8 mouse cellular contexts compared by ENCODE assay signal in the genomic region with DNA sequence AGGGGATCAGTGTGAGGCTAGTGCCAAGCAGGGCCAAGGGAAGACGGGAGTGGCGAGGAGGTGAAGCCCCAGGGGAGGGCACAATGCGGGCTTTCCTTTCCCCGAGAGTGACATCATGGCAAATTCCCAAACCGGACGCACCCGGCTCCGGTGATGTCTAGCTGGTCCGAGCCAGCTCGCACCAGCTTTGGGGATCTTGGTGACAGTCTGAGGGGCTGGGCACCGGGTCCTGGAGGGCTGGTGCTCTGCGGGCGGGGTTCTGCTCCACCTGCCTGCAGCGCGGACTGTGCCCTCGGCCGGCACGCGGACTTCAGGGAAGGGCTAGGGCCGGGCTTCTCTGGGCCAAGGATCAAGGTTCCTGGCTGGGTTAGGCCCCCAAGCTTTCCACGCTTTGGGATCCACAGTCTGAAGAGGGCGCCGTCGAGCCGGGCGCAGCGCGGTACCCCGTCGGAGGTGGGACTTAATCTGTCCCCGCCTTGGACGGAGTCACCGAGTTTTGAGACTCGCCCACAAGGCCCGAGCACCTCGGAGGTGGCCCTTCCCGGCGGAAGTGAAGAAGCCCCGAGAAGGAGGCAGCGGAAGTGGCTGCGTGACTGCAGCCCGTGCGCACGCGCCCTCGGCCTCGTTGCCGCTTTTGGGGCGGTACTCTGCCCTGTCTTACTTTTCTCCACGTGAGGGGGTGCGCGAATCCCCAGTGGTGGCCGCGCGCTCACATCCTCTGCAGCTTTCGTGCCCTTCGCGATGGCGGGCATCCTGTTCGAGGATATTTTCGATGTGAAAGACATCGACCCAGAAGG. TPM values are rescaled to one million over a fixed set of nuclear protein-coding genes. Genes with fewer than 3 reads are reported as not detected.
DNase-seq lines count a peak whose midpoint lies in the region; ATAC-seq and TF ChIP-seq lines count a peak whose summit lies in the region.

Gene Polr2h (plus strand): TSS at position 485 of the 797 bp plus-strand sequence.
Gene Clcn2 (minus strand): TSS at position 566 of the 797 bp plus-strand sequence.

- H3K27me3 ChIP-seq in E14TG2a.4 (ENCODE audit: insufficient read depth, low read length), result no peaks in the 10 kb centered on the region
- no peaks in the 10 kb centered on the region for H3K27me3 ChIP-seq in forebrain, embryonic 12.5 days
- H3K27me3 ChIP-seq in heart, postnatal 0 days (ENCODE audit: control insufficient read depth, insufficient read depth, low read length), result no peaks in the 10 kb centered on the region
- H3K27me3 ChIP-seq in liver, embryonic 16.5 days (ENCODE audit: control insufficient read depth, insufficient read depth, low read depth, low read length), result no peaks in the 10 kb centered on the region
- H3K27me3 ChIP-seq in neural tube, embryonic 13.5 days, result no peaks in the 10 kb centered on the region
- H3K27me3 ChIP-seq in testis, adult 2 months (ENCODE audit: control insufficient read depth, insufficient read depth, low read length), result no peaks in the 10 kb centered on the region

- ATAC-seq in forebrain, embryonic 12.5 days (ENCODE audit: low FRiP score), result peak; percentile 81
- ATAC-seq in heart, postnatal 0 days (ENCODE audit: insufficient read depth, low read depth), result peak; percentile 89
- ATAC-seq in liver, embryonic 16.5 days (ENCODE audit: low read depth), result peak; percentile 85
- peak; percentile 80 for ATAC-seq in neural tube, embryonic 13.5 days (ENCODE audit: low read depth)

- H3K4me3 ChIP-seq in E14TG2a.4 (replicated peaks; ENCODE audit: low read length), result peak within 1 kb of the TSS; percentile 88
- H3K4me3 ChIP-seq in forebrain, embryonic 12.5 days (replicated peaks), result peak within 1 kb of the TSS; percentile 65
- peak within 1 kb of the TSS; percentile 64 for H3K4me3 ChIP-seq in heart, postnatal 0 days (ENCODE audit: low read depth, low read length)
- peak within 1 kb of the TSS; percentile 85 for H3K4me3 ChIP-seq in liver, embryonic 16.5 days (ENCODE audit: low read depth, low read length)
- peak within 1 kb of the TSS; percentile 73 for H3K4me3 ChIP-seq in neural tube, embryonic 13.5 days
- H3K4me3 ChIP-seq in testis, adult 2 months (ENCODE audit: control insufficient read depth, low read depth, low read length), result peak within 1 kb of the TSS; percentile 96

- H3K36me3 ChIP-seq in E14TG2a.4 (ENCODE audit: insufficient read depth, low read length), result peaks cover 46% of the 10 kb centered on the region
- H3K36me3 ChIP-seq in forebrain, embryonic 12.5 days (replicated peaks), result peaks cover 23% of the 10 kb centered on the region
- peaks cover 5% of the 10 kb centered on the region for H3K36me3 ChIP-seq in heart, postnatal 0 days (replicated peaks; ENCODE audit: control insufficient read depth, insufficient read depth, low read length)
- H3K36me3 ChIP-seq in liver, embryonic 16.5 days (ENCODE audit: control insufficient read depth, insufficient read depth), result 0 out of 2 replicates have a peak, but pooled peaks cover 6% of the 10 kb centered on the region
- H3K36me3 ChIP-seq in neural tube, embryonic 13.5 days, result peaks cover 35% of the 10 kb centered on the region
- H3K36me3 ChIP-seq in testis, adult 2 months (ENCODE audit: control insufficient read depth, insufficient read depth, low read length), result no peaks in the 10 kb centered on the region

- H3K27ac ChIP-seq in forebrain, embryonic 12.5 days, result peak within 1 kb of the TSS; percentile 92
- peak within 1 kb of the TSS; percentile 94 for H3K27ac ChIP-seq in heart, postnatal 0 days (ENCODE audit: low read depth)
- peak within 1 kb of the TSS; percentile 94 for H3K27ac ChIP-seq in liver, embryonic 16.5 days (ENCODE audit: low read length)
- peak within 1 kb of the TSS; percentile 93 for H3K27ac ChIP-seq in neural tube, embryonic 13.5 days (replicated peaks)
- H3K27ac ChIP-seq in testis, adult 2 months (ENCODE audit: control insufficient read depth, insufficient read depth, low read depth, low read length), result peak within 1 kb of the TSS; percentile 86

- TF ChIP-seq POLR2A in testis, adult 2 months (IDR thresholded peaks at IDR 0.05; ENCODE audit: control insufficient read depth, low read depth, low read length), result peak; percentile 64

- H3K9me3 ChIP-seq in E14TG2a.4 (ENCODE audit: low read length), result no peaks in the 10 kb centered on the region; the same call in 1 of the 2 replicates
- H3K9me3 ChIP-seq in forebrain, embryonic 12.5 days, result no peaks in the 10 kb centered on the region
- no peaks in the 10 kb centered on the region for H3K9me3 ChIP-seq in heart, postnatal 0 days (replicated peaks; ENCODE audit: control insufficient read depth, low read length)
- H3K9me3 ChIP-seq in liver, embryonic 16.5 days (replicated peaks; ENCODE audit: control insufficient read depth, low read length), result no peaks in the 10 kb centered on the region
- H3K9me3 ChIP-seq in neural tube, embryonic 13.5 days, result no peaks in the 10 kb centered on the region

- H3K4me2 ChIP-seq in forebrain, embryonic 12.5 days, result peak within 1 kb of the TSS; percentile 86
- peak within 1 kb of the TSS; percentile 95 for H3K4me2 ChIP-seq in heart, postnatal 0 days (ENCODE audit: low read depth, low read length)
- H3K4me2 ChIP-seq in liver, embryonic 16.5 days (ENCODE audit: low read depth, low read length), result peak within 1 kb of the TSS; percentile 99
- H3K4me2 ChIP-seq in neural tube, embryonic 13.5 days, result peak within 1 kb of the TSS; percentile 84

- peaks cover 75% of the 10 kb centered on the region for H3K4me1 ChIP-seq in E14TG2a.4 (replicated peaks; ENCODE audit: low read depth, low read length)
- H3K4me1 ChIP-seq in forebrain, embryonic 12.5 days, result peaks cover 43% of the 10 kb centered on the region
- 0 out of 2 replicates have a peak, but pooled peaks cover 17% of the 10 kb centered on the region for H3K4me1 ChIP-seq in heart, postnatal 0 days (ENCODE audit: control insufficient read depth, insufficient read depth)
- H3K4me1 ChIP-seq in liver, embryonic 16.5 days (ENCODE audit: control insufficient read depth, low read depth, low read length), result peaks cover 53% of the 10 kb centered on the region
- peaks cover 52% of the 10 kb centered on the region for H3K4me1 ChIP-seq in neural tube, embryonic 13.5 days (replicated peaks)
- H3K4me1 ChIP-seq in testis, adult 2 months (ENCODE audit: control insufficient read depth, insufficient read depth, low read length), result peaks cover 11% of the 10 kb centered on the region

- no peak for TF ChIP-seq EP300 in heart, postnatal 0 days (IDR thresholded peaks at IDR 0.05; ENCODE audit: low read depth)

- DNase-seq in c-Kit-positive CD71-positive TER-119-positive erythroid progenitor cells, embryonic 14.5 days (ENCODE audit: low spot score), result peak; percentile 96
- peak; percentile 97 for DNase-seq in heart, postnatal 0 days (ENCODE audit: low spot score)
- DNase-seq in kidney, postnatal 4 days, result peak; percentile 97 to 98

- TF ChIP-seq CTCF in E14TG2a.4 (conservative IDR thresholded peaks at IDR 0.05; ENCODE audit: low read length), result peak; percentile 22
- TF ChIP-seq CTCF in heart, postnatal 0 days (IDR thresholded peaks at IDR 0.05; ENCODE audit: low read depth), result peak; percentile 50
- peak; percentile 22; the same call in 1 of the 2 replicates for TF ChIP-seq CTCF in testis, adult 2 months (IDR thresholded peaks at IDR 0.05; ENCODE audit: control insufficient read depth, insufficient read depth, insufficient replicate concordance, low read depth, low read length)

- peak within 1 kb of the TSS; percentile 75 for H3K9ac ChIP-seq in forebrain, embryonic 12.5 days
- H3K9ac ChIP-seq in heart, postnatal 0 days (replicated peaks; ENCODE audit: low read depth, low read length), result peak within 1 kb of the TSS; percentile 55
- H3K9ac ChIP-seq in liver, embryonic 16.5 days (ENCODE audit: low read depth, low read length), result peak within 1 kb of the TSS; percentile 83
- H3K9ac ChIP-seq in neural tube, embryonic 13.5 days, result peak within 1 kb of the TSS; percentile 90

- WGBS in forebrain, embryonic 12.5 days, result under 1% methylated on average over 62 of the region's 62 CpGs
- WGBS in heart, postnatal 0 days, result 0% methylated on average over 62 of the region's 62 CpGs
- WGBS in liver, embryonic 16.5 days (ENCODE audit: insufficient replicate concordance), result under 1% methylated on average over 62 of the region's 62 CpGs
- under 1% methylated on average over 62 of the region's 62 CpGs for WGBS in neural tube, embryonic 13.5 days

RNA-seq across cellular contexts. Expression of gene Polr2h, which starts in this region (rescaled TPM):
- polyA plus RNA-seq in forebrain, embryonic 12.5 days (2016; fragmentation: Nextera tagmentation; extraction: Ambion mirVana), result 85.7 and 94.0 TPM in 2 replicates
- total RNA-seq in heart, postnatal 0 days (2014; rRNA removed; ENCODE audit: low replicate concordance), result 8.6 and 27.9 TPM in 2 replicates
- polyA plus RNA-seq in heart, postnatal 0 days (2015; fragmentation: Nextera tagmentation; extraction: Ambion mirVana), result 33.7 and 35.7 TPM in 2 replicates
- polyA plus RNA-seq in liver, embryonic 16.5 days (2015; fragmentation: Nextera tagmentation; extraction: Ambion mirVana), result 27.7 and 31.6 TPM in 2 replicates
- polyA plus RNA-seq in neural tube, embryonic 13.5 days (2015; fragmentation: Nextera tagmentation; extraction: Ambion mirVana), result 89.9 and 92.3 TPM in 2 replicates
- 10.1 and 11.0 TPM in 2 replicates for polyA plus RNA-seq in testis, adult 2 months (2012; rRNA removed)

RNA-seq across cellular contexts. Expression of gene Clcn2, which starts in this region (rescaled TPM):
- polyA plus RNA-seq in forebrain, embryonic 12.5 days (2016; fragmentation: Nextera tagmentation; extraction: Ambion mirVana), result 18.8 and 23.5 TPM in 2 replicates
- 4.6 and 16.9 TPM in 2 replicates for total RNA-seq in heart, postnatal 0 days (2014; rRNA removed; ENCODE audit: low replicate concordance)
- 1.4 and 1.9 TPM in 2 replicates for polyA plus RNA-seq in heart, postnatal 0 days (2015; fragmentation: Nextera tagmentation; extraction: Ambion mirVana)
- polyA plus RNA-seq in liver, embryonic 16.5 days (2015; fragmentation: Nextera tagmentation; extraction: Ambion mirVana), result 9.7 and 11.5 TPM in 2 replicates
- 30.8 and 31.4 TPM in 2 replicates for polyA plus RNA-seq in neural tube, embryonic 13.5 days (2015; fragmentation: Nextera tagmentation; extraction: Ambion mirVana)
- polyA plus RNA-seq in testis, adult 2 months (2012; rRNA removed), result 68.6 and 77.2 TPM in 2 replicates

Comparison
In these comparisons a context has a peak if more than half of its experiments do, and no peak if none do; other contexts are left out.
1. Peak in every context shown above with its lines: DNase-seq, ATAC-seq, H3K4me3 ChIP-seq and H3K27ac ChIP-seq.